Mouse (Mus musculus) mouse embryonic stem cell (cell line): ENCODE data around the gene Rpl18a.
"Not testable (repeated sequence)": the region's sequence is repeated elsewhere in the genome, so short reads cannot be mapped to it uniquely, and the experiment has no call there.

ENCODE experiments used
- in situ Hi-C, 2 experiments: fragments of 300-500 bp; cut with MboI; formaldehyde crosslinking; loops; 1 replicate in 1 of 2; 3 replicates in 1 of 2; pipeline ENCODE4 v1.14.3; 2019 to 2020; ENCODE audit warnings: low sequenced_read_pairs in 2 of 2, low pct_unique_long_range_greater_than_20kb in 1 of 2, mixed read lengths in 1 of 2; ENCODE audit not compliant: unreplicated experiment in 1 of 2

Rpl18a gene

DNA sequence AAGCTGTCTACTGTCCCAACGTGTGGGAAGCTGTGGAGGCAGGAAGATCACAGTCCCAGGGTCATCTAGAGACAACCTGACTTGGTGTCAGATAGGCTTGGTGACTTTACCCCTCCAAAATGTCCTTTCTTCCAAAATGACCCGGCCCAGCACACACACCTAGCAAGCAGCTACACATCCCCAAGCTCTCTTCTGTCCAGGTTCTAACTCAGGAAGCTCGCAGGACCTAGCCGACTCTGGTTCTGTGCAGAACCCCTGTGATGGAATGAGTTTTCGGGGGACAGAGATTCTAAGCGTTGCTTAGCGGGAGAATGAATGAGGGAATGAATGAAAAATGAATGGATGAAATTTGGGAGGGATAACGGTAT is 8.2 kb upstream of the Rpl18a start:
- in situ Hi-C loops, result no loop called here

- in situ Hi-C loops, result no loop called here
Measured at GRCm38 (mm10) chr8:70904532-70904931, 7.3 kb upstream of the Rpl18a start.

DNA sequence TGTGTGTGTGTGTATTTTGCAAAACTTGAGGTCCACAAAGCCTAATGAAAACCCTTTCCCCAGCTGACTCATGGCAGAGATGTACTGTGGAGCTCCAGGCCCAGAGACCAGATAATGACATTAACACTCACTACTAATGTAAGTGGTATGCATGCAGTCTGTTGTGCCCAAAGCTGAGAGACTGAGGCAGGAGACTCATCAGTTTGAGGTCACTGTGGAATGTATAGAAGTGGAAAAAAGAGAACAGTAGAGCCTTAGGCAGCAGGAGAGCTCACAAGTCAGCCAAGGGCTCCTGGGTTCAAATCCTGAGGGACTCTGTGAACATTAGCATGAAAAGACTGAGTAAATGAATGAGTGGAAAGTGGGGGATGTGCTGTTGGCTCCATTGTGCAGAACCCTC is 6.4 kb upstream of the Rpl18a start:
- in situ Hi-C loops, result no loop called here

GRCm38 (mm10) chr8:70903112-70903511 is 5.9 kb upstream of the Rpl18a start:
- in situ Hi-C loops, result no loop called here

- in situ Hi-C loops, result no loop called here
Measured at GRCm38 (mm10) chr8:70902211-70902610, 5.0 kb upstream of the Rpl18a start.

- in situ Hi-C loops, result no loop called here
Measured at GRCm38 (mm10) chr8:70900872-70901387, 3.7 kb upstream of the Rpl18a start.

DNA sequence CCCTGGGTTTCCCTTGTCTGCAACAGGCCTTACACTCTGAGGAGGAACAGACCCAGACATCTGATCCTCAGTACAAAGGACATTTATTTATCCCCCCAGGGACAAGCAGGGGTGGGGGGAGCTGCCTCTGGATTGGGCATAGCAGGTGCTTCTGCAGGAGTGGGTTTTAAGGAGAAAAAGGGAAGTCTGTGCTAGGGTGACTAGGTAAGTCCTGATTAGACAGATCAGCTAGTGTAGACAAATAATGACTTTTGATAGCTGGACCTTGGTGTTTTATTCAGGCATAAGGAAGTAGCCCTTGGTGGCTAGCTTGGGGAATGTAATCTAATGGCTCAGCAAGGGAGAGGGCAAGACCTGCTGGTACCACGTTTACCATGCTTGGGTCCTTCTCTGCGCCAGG is 2.0 kb upstream of the Rpl18a start:
- in situ Hi-C loops, result no loop called here

GRCm38 (mm10) chr8:70898661-70899198 is 1.5 kb upstream of the Rpl18a start:
- in situ Hi-C loops, result no loop called here

- in situ Hi-C loops, result no loop called here
Measured at GRCm38 (mm10) chr8:70897681-70898413, 635 bp upstream of the Rpl18a start.

DNA sequence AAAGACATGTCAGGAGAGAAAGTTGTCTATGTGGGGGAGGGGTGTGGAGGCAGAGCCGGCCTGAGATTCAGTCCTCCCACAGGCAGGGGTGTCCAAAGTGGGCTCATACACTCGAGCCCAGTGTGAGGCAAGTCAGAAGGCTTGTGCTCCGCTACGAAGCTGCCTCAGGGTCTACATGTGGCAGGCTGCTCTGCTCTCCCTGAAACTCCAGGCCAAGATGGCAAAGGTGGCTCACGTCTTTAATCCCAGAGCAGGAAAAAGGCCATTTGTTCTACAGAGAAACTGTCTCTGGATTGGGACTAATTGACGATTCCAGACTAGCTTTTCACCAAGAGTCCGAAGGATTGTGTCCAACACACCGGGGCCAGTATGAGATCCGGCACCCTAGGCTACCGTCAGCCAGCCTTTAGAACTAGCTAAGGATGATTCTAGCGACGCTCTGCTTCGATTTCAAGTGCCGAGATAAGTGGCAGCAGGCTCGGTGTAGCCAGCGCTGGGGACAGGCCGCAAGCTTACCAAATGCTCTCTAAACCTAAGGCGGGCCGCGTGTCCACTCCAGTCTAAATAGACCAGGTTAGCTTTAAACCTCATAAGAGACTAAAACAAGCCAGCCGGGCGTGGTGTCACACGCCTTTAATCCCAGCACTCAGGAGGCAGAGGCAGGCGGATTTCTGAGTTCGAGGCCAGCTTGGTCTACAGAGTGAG is 744 bp downstream of the Rpl18a start:
- in situ Hi-C loops, result no loop called here

GRCm38 (mm10) chr8:70895571-70896259 is 1.5 kb downstream of the Rpl18a start:
- in situ Hi-C loops, result not testable (repeated sequence)

- in situ Hi-C loops, result no loop called here
Measured at GRCm38 (mm10) chr8:70894771-70895545, 2.3 kb downstream of the Rpl18a start.

- in situ Hi-C loops, result no loop called here
Measured at GRCm38 (mm10) chr8:70894385-70894720, 2.9 kb downstream of the Rpl18a start.

- in situ Hi-C loops, result no loop called here
Measured at GRCm38 (mm10) chr8:70893656-70894384, 3.4 kb downstream of the Rpl18a start.

- in situ Hi-C loops, result no loop called here
Measured at GRCm38 (mm10) chr8:70892896-70893655, 4.1 kb downstream of the Rpl18a start.

GRCm38 (mm10) chr8:70892022-70892895 is 5.0 kb downstream of the Rpl18a start, which contains the start of gene Slc5a5:
Slc5a5 (minus strand) TSS chr8:70892757.
- in situ Hi-C loops, result no loop called here
